Mouse (Mus musculus) lung, embryonic 14.5 days (tissue): ENCODE measurements around the gene Zfp488. TPM values are rescaled to one million over a fixed set of nuclear protein-coding genes. Genes with fewer than 3 reads are reported as not detected.

Source experiments
- ATAC-seq: fragments of 200-750 bp; cut with Nextera tagmentation; 2 replicates; pipeline ENCODE4 v1.8.0; 2017; ENCODE audit warnings: mild to moderate bottlenecking, moderate TSS enrichment, moderate library complexity; ENCODE audit not compliant: insufficient read depth
- DNase-seq: peaks from one replicate; pipeline ENCODE4 v3.0.0-alpha.2; 2015
- H3K27ac ChIP-seq: fragments of 300-500 bp; sonication (generic); 2 replicates; pipeline ENCODE4 v1.5.1; 2014; ENCODE audit warnings: low read depth, mild to moderate bottlenecking, moderate library complexity
- H3K27me3 ChIP-seq: fragments of 300-500 bp; sonication (generic); 2 replicates; pipeline ENCODE4 v1.6.1; 2014; ENCODE audit warnings: low read length, control low read depth; ENCODE audit not compliant: insufficient read depth
- H3K36me3 ChIP-seq: fragments of 300-500 bp; sonication (generic); 2 replicates; pipeline ENCODE4 v1.6.1; 2014; ENCODE audit warnings: control low read depth; ENCODE audit not compliant: insufficient read depth
- H3K4me1 ChIP-seq: fragments of 300-500 bp; sonication (generic); 2 replicates; pipeline ENCODE4 v1.6.1; 2014; ENCODE audit warnings: antibody characterized with exemption, control low read depth; ENCODE audit not compliant: insufficient read depth
- H3K4me2 ChIP-seq: fragments of 300-500 bp; sonication (generic); 2 replicates; pipeline ENCODE4 v1.6.1; 2014; ENCODE audit warnings: mild to moderate bottlenecking
- H3K4me3 ChIP-seq: fragments of 300-500 bp; sonication (generic); 2 replicates; pipeline ENCODE4 v1.5.1; 2014; ENCODE audit warnings: low read depth, low read length
- H3K9ac ChIP-seq: fragments of 300-500 bp; sonication (generic); 2 replicates; pipeline ENCODE4 v1.6.1; 2014
- H3K9me3 ChIP-seq: fragments of 300-500 bp; sonication (generic); 2 replicates; pipeline ENCODE4 v1.6.1; 2016; ENCODE audit warnings: low read depth, low read length, control low read depth
- CTCF ChIP-seq: IDR thresholded peaks from 2 replicates; pipeline ENCODE4 v1.5.1; 2016; ENCODE audit warnings: antibody characterized with exemption, low read depth
- WGBS: fragments of 180-500 bp; shearing (Covaris S2); extraction: QIAGEN DNeasy Blood & Tissue Kit; methylation state at CpG from one replicate; pipeline ENCODE4 v1.1.7; 2014; 5-methylcytosine and 5-hydroxymethylcytosine counted together
- polyA plus RNA-seq: library from polyadenylated mRNA; unstranded; fragments of >200 nt; fragmentation: Nextera tagmentation; extraction: Ambion mirVana; gene quantifications from 2 replicates; pipeline ENCODE4 v1.2.1, GENCODE M21; 2014

Gene Zfp488
- polyA plus RNA-seq = 0.05 TPM in 1 of 2 replicates, not detected in the other

- H3K27ac ChIP-seq = no peak within 1 kb of the TSS
- ATAC-seq (peak; percentile 70; the same call in 1 of the 2 replicates), DNase-seq (peak; percentile 62)
- H3K27me3 ChIP-seq = peaks cover 11% of the 10 kb centered on the region; the same call in 1 of the 2 replicates
- no peak for TF ChIP-seq CTCF
- peak within 1 kb of the TSS; percentile 30 for H3K4me3 ChIP-seq
- peak within 1 kb of the TSS; percentile 6; the same call in 1 of the 2 replicates for H3K9ac ChIP-seq
- no peaks in the 10 kb centered on the region for H3K4me1 ChIP-seq
- under 1% methylated on average over 25 of the region's 25 CpGs for WGBS
- peak within 1 kb of the TSS; percentile 69 for H3K4me2 ChIP-seq
- no peaks in the 10 kb centered on the region for H3K36me3 ChIP-seq
- no peaks in the 10 kb centered on the region for H3K9me3 ChIP-seq
These were observed at the start of gene Zfp488 for GRCm38 (mm10) chr14:33978604-33979059. Zfp488 (minus strand) TSS chr14:33978764.

GRCm38 (mm10) chr14:34026710-34027109 is 48.1 kb upstream of the Zfp488 start:
- Histone ChIP-seq H3K9me3 (no peaks in the 10 kb centered on the region), H3K4me3 (no peak overlapping the region), H3K9ac (no peak overlapping the region), H3K4me2 (no peak overlapping the region), H3K36me3 (no peaks in the 10 kb centered on the region), H3K27ac (no peak overlapping the region), H3K4me1 (no peaks in the 10 kb centered on the region), H3K27me3 (no peaks in the 10 kb centered on the region)
- WGBS = 20% methylated on average over 2 of the region's 2 CpGs
- TF ChIP-seq CTCF = no peak
- no peak for DNase-seq
- no peak for ATAC-seq

- no peak overlapping the region for H3K27ac ChIP-seq
- H3K4me2 ChIP-seq = no peak overlapping the region
- no peaks in the 10 kb centered on the region for H3K36me3 ChIP-seq
- H3K9me3 ChIP-seq = no peaks in the 10 kb centered on the region
- no peak overlapping the region for H3K9ac ChIP-seq
- no peak for ATAC-seq
- H3K4me3 ChIP-seq = no peak overlapping the region
- WGBS = 79% methylated on average over 2 of the region's 2 CpGs
- no peaks in the 10 kb centered on the region for H3K4me1 ChIP-seq
- no peak for TF ChIP-seq CTCF
- no peaks in the 10 kb centered on the region for H3K27me3 ChIP-seq
- no peak for DNase-seq
These were observed 38.4 kb upstream of the Zfp488 start for GRCm38 (mm10) chr14:34016938-34017337.

GRCm38 (mm10) chr14:34016381-34016780 is 37.8 kb upstream of the Zfp488 start, which contains the start of gene Gm5460:
Gm5460 (plus strand) TSS chr14:34016758.
- WGBS = 93% methylated on average over 4 of the region's 4 CpGs
- no peak within 1 kb of the TSS for H3K9ac ChIP-seq
- ATAC-seq = no peak
- H3K36me3 ChIP-seq = no peaks in the 10 kb centered on the region
- H3K27ac ChIP-seq = no peak within 1 kb of the TSS
- H3K4me2 ChIP-seq = no peak within 1 kb of the TSS
- H3K9me3 ChIP-seq = no peaks in the 10 kb centered on the region
- H3K4me1 ChIP-seq = no peaks in the 10 kb centered on the region
- no peak for DNase-seq
- H3K27me3 ChIP-seq = no peaks in the 10 kb centered on the region
- no peak for TF ChIP-seq CTCF
- H3K4me3 ChIP-seq = no peak within 1 kb of the TSS

GRCm38 (mm10) chr14:34015063-34015462 is 36.5 kb upstream of the Zfp488 start, which contains the start of gene Gm30083:
Gm30083 (minus strand) TSS chr14:34015182.
- Histone ChIP-seq H3K27me3 (no peaks in the 10 kb centered on the region), H3K4me3 (no peak within 1 kb of the TSS), H3K9ac (no peak within 1 kb of the TSS), H3K27ac (no peak within 1 kb of the TSS), H3K9me3 (no peaks in the 10 kb centered on the region), H3K4me1 (no peaks in the 10 kb centered on the region), H3K4me2 (no peak within 1 kb of the TSS), H3K36me3 (no peaks in the 10 kb centered on the region)
- DNase-seq (no peak), ATAC-seq (no peak)
- no peak for TF ChIP-seq CTCF
- WGBS = 81% methylated on average over 3 of the region's 3 CpGs

- Histone ChIP-seq H3K27ac (no peak overlapping the region), H3K4me1 (no peaks in the 10 kb centered on the region), H3K9ac (no peak overlapping the region), H3K27me3 (no peaks in the 10 kb centered on the region), H3K36me3 (no peaks in the 10 kb centered on the region), H3K4me2 (no peak overlapping the region), H3K4me3 (no peak overlapping the region), H3K9me3 (no peaks in the 10 kb centered on the region)
- DNase-seq (no peak), ATAC-seq (no peak)
- 74% methylated on average over 5 of the region's 5 CpGs for WGBS
- TF ChIP-seq CTCF = no peak
These were observed 23.8 kb upstream of the Zfp488 start for GRCm38 (mm10) chr14:34002358-34002757.

GRCm38 (mm10) chr14:34001445-34001844 is 22.9 kb upstream of the Zfp488 start:
- H3K4me1 ChIP-seq = no peaks in the 10 kb centered on the region
- no peak for ATAC-seq
- no peak overlapping the region for H3K4me2 ChIP-seq
- no peak for DNase-seq
- no peak overlapping the region for H3K27ac ChIP-seq
- no peak for TF ChIP-seq CTCF
- H3K27me3 ChIP-seq = no peaks in the 10 kb centered on the region
- H3K9ac ChIP-seq = no peak overlapping the region
- H3K9me3 ChIP-seq = no peaks in the 10 kb centered on the region
- H3K36me3 ChIP-seq = no peaks in the 10 kb centered on the region
- H3K4me3 ChIP-seq = no peak overlapping the region
